Mouse (Mus musculus) kidney, postnatal 36 days (tissue): ENCODE data around the gene Def6.

Experiments used
- DNase-seq, 2 experiments: peaks; one replicate each; pipeline ENCODE4 v3.0.0; 2021 to 2022; ENCODE audit warnings: mixed read lengths in 2 of 2

Def6 gene

GRCm38 (mm10) chr17:28207591-28208313, at the start of gene Def6:
Def6 (plus strand) TSS chr17:28207778.
- peak; percentile 79 to 84 for DNase-seq

GRCm38 (mm10) chr17:28160361-28160760, 47.2 kb upstream of the Def6 start:
- DNase-seq, result no peak

GRCm38 (mm10) chr17:28161310-28161881, 46.2 kb upstream of the Def6 start:
- peak in 1 of 2 experiments; percentile 32 for DNase-seq

DNA sequence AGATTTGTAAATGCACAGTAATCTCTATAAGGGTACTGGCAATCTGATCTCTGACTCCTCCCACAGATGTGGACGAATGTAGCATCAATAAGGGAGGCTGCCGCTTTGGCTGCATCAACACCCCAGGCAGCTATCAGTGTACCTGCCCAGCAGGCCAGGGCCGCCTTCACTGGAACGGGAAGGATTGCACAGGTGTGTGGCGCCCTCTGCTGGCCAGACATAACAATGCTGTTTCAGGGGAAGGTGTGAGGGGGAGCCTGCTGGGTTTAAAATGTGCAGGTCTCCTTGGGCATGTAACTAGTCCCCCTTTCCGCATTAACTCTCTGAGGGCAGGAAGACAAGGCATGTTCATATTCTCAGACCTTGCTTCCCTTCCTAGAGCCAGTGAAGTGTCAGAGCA, 43.9 kb upstream of the Def6 start:
- peak; percentile 66 to 89 for DNase-seq

DNA sequence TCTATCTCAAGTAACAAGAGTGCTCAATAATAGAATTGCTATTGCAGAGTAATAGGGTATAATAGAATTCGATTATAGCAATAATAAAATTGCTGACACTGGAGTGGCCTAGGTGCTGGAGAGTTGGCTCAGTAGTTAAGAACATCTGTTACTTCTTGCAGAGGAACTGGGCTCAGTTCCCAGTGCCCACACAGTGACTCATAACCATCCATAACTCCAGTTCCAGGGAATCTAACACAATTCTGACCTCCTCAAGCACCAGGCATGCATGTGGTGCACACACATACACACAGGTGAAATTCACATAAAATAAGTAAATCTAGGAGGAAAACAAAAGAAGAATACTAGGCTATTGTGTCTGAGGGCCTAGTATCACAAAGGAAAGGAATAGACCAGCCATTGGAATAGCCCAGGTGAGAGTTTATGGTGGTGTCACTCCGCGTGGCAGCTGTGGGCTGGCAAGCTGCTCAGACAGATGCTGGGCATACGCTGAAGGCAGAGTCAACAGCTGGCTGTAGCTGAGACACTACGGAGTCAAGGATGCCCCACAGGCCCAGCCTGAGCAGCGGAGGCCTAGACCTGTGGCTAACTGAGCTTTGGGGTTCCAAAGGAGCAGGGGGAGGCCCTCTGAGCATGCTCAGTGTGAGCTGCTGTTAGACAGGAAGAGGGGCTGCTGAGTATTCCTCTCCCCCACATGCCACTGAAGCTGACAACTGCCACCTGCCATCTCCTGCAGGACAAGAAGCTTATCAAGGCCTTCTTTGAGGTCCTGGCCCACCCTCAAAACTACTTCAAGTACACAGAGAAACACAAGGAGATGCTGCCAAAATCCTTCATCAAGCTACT, 36.9 kb upstream of the Def6 start:
- DNase-seq, result no peak

GRCm38 (mm10) chr17:28172690-28173089, 34.9 kb upstream of the Def6 start:
- no peak for DNase-seq

- peak; percentile 88 to 95 for DNase-seq
Observed at GRCm38 (mm10) chr17:28176775-28177539, 30.6 kb upstream of the Def6 start, which contains the start of gene Zfp523. Zfp523 (plus strand) TSS chr17:28177129.

GRCm38 (mm10) chr17:28177540-28178046, 30.0 kb upstream of the Def6 start:
- DNase-seq, result peak; percentile 49 to 72

GRCm38 (mm10) chr17:28180331-28180730, 27.2 kb upstream of the Def6 start:
- peak; percentile 31 to 52 for DNase-seq

- DNase-seq, result no peak
Observed at GRCm38 (mm10) chr17:28180783-28181544, 26.6 kb upstream of the Def6 start.

- DNase-seq, result no peak
Observed at GRCm38 (mm10) chr17:28184971-28185638, 22.5 kb upstream of the Def6 start.

DNA sequence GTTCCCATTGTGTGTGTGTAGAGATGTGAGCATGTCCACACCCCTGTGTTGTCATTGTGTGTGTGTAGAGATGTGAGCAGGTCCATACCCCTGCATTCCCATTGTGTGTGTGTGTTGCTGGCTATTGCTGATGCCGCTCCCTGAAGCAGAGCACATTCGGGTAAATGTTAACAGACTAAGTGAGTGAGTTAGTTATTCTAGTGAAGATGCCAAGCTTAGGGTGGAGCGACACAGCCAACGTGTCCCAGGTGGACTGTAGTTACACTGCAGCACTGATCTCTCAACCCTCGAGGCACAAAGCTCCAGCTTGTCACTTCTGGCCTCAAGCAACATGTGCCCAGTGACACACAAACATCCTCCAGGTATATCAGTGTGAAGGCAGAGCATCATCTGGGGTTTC, 19.3 kb upstream of the Def6 start:
- peak; percentile 35 to 40 for DNase-seq

- no peak for DNase-seq
Observed at GRCm38 (mm10) chr17:28192754-28193153, 14.8 kb upstream of the Def6 start.

DNA sequence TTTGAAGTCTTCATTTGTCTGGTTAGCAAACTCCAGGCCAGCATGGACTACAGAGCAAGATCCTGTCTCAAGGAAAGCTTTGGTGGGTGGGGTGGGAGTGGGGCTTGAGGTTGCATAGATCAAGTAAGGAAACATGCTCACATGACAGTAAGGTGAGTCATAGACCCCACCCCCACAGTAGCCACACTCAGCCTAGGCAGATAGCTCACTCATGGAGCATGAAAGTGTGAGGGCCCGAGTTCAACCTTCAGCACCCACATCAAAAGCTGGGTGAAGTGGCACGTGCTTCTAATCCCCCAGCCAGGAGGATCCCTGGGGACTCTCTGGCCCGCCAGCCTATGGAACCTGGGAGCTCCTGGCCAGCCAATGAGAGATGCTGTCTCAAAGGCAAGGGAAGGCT, 14.0 kb upstream of the Def6 start:
- DNase-seq, result no peak

DNA sequence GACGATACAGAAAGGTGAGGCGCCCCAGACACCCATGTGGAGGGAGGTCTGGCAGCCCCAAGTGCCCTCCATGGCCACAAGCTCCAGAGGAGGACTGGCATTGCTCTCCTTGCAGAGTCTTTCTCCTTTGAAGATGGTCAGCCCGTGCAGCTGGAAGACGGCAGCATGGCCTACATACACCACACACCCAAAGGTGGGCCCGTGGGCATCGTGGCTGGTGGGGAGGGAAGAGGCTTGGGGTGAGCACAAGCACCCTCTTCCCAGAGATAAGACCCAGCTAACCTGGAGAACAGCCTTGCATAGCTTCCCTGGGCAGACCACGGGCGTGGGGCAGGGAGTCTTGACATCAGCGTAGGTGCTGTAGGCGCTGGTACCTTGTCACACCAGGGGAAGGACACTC, 12.5 kb upstream of the Def6 start:
- DNase-seq, result no peak

- peak in 1 of 2 experiments; percentile 49 for DNase-seq
Observed at GRCm38 (mm10) chr17:28197646-28198045, 9.9 kb upstream of the Def6 start.

DNA sequence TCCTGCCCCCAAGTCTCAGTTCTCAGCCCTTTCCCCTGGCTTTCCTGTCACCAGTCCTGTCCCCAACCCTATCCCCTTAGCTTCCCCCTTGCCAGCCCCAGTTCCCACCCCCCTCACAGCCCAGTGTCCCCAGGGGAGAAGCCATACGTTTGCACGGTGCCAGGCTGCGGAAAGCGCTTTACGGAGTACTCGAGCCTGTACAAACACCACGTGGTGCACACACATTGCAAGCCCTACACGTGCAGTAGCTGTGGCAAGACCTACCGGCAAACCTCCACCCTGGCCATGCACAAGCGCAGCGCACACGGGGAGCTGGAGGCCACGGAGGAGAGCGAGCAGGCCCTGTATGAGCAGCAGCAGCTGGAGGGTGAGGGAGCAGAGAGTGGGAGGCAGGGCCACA, 5.6 kb upstream of the Def6 start:
- no peak for DNase-seq

DNA sequence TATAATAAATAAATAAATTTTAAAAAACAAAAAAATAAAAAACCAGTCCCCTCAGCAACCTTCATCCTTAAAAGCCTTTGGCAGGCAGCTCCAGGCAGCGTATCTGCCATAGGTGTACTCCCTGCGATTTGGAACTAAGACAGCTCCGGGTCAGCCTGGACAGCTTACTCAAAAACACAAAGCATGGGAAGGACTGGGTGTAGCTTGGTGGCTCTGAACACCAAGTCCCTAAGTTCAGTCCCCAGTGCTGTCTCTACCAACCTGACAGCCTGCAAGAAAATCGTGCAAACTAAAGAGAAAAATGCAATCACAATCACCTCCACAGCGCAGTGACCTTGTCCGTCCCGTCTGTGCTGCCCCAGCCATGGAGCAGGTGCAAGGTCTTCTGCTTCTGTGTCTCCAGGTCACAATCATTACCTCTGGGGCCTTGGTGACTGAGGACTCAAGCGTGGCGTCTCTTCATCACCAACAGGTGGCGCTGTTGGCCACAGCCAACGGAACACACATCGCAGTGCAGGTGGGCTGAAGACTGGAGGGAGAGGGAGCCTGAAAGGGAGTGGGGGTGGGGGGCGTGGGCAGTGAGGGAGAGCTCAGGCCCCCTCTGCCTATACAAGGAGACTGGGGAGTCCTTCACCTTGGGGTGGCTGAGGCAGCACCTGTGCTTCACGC, 3.4 kb upstream of the Def6 start:
- DNase-seq, result peak; percentile 38 to 78

- DNase-seq, result no peak
Observed at GRCm38 (mm10) chr17:28205443-28205842, 2.1 kb upstream of the Def6 start.

DNA sequence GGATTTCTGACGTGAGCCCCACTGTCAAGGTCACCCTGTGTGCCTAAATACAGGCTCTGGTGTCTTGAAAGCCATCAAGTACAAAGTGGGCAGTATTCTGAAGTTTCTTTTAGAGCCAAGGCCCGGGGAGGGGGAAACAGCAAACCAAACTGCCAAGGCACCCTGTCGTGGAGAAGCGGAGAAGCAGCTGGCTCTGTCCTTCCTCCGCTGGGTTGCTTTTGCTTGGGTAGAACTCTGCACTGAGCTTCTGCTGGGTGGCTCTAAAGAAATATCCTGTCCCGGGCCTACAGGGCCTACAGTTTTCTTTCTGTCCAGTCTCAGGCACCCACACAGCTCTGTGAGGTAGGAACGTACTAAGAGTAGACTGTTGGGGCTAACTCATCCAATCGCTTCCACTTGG, 486 bp upstream of the Def6 start:
- no peak for DNase-seq

DNA sequence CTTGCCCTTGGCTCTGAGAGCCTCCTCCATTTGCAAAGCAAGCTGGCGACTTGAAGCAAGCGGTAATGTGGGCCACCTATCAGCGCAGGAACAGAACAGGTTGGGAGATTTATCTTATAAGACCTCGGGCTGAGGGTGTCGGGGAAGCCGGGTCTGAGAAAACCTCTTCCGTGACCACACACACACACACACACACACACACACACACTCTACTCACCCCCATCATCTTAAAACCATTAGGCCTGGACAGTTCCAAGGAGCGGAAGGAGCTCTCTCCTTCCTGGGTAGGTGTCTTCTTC, 685 bp downstream of the Def6 start:
- DNase-seq, result no peak
